Mouse (Mus musculus) C2C12 (cell line): ENCODE data around the gene Hacl1. TPM values are rescaled to one million over a fixed set of nuclear protein-coding genes. Genes with fewer than 3 reads are reported as not detected.
"Not testable (repeated sequence)": the region's sequence is repeated elsewhere in the genome, so short reads cannot be mapped to it uniquely, and the experiment has no call there.

Experiments used
- H3K27me3 ChIP-seq: one replicate; pipeline ENCODE4 v1.6.1; 2011; ENCODE audit not compliant: control insufficient read depth, insufficient read depth, insufficient read length
- H3K36me3 ChIP-seq: one replicate; pipeline ENCODE4 v1.6.1; 2011; ENCODE audit not compliant: control insufficient read depth, insufficient read depth
- H3K4me3 ChIP-seq: one replicate; pipeline ENCODE4 v1.5.1; 2011; ENCODE audit warnings: mild to moderate bottlenecking, control low read depth; ENCODE audit not compliant: poor library complexity, insufficient read depth, severe bottlenecking
- H3K79me2 ChIP-seq: one replicate; pipeline ENCODE4 v1.6.1; 2011; ENCODE audit not compliant: control insufficient read depth, insufficient read depth
- H3K79me3 ChIP-seq: one replicate; pipeline ENCODE4 v1.6.1; 2011; ENCODE audit warnings: low read depth, control low read depth
- H3ac ChIP-seq: one replicate; pipeline ENCODE3; 2011; ENCODE audit warnings: low read depth; ENCODE audit not compliant: control insufficient read depth, insufficient read length
- CEBPB ChIP-seq: IDR thresholded peaks from one replicate; pipeline ENCODE4 v1.6.1; 2011; ENCODE audit warnings: low read depth, mild to moderate bottlenecking, control low read depth, moderate library complexity
- CTCF ChIP-seq: IDR thresholded peaks from one replicate; pipeline ENCODE4 v1.5.1; 2011; ENCODE audit not compliant: control insufficient read depth, insufficient read depth, insufficient read length
- FOSL1 ChIP-seq: IDR thresholded peaks from one replicate; pipeline ENCODE4 v1.8.0; 2011; ENCODE audit warnings: mild to moderate bottlenecking, low read length; ENCODE audit not compliant: poor library complexity, insufficient read depth, severe bottlenecking
- MAX ChIP-seq: IDR thresholded peaks from one replicate; pipeline ENCODE4 v1.6.1; 2011; ENCODE audit warnings: mild to moderate bottlenecking, control low read depth
- MYOD1 ChIP-seq: IDR thresholded peaks from one replicate; pipeline ENCODE4 v1.6.1; 2011; ENCODE audit warnings: low read depth; ENCODE audit not compliant: control insufficient read depth, insufficient read length
- MYOG ChIP-seq: IDR thresholded peaks from one replicate; pipeline ENCODE4 v1.6.1; 2011; ENCODE audit not compliant: control insufficient read depth, insufficient read length; ENCODE audit errors: extremely low read depth
- USF1 ChIP-seq: IDR thresholded peaks from one replicate; pipeline ENCODE4 v1.6.1; 2011; ENCODE audit warnings: low read depth, mild to moderate bottlenecking, control low read depth, moderate library complexity
- polyA plus RNA-seq: library from polyadenylated mRNA; unstranded; fragments of >200 nt; fragmentation: generic; extraction: Trizol; gene quantifications from one replicate; pipeline ENCODE4 v1.2.1, GENCODE M21; 2012; ENCODE audit warnings: missing spikeins

Gene Hacl1
- polyA plus RNA-seq, 1 experiment, result 1.4 TPM

GRCm38 (mm10) chr14:31611986-31612385 lies 29.1 kb downstream of the Hacl1 start:
- TF ChIP-seq USF1 (no peak), FOSL1 (no peak), MAX (no peak), CEBPB (no peak), MYOG (no peak), MYOD1 (no peak), CTCF (no peak)
- H3K4me3 ChIP-seq, result no peak overlapping the region
- peaks cover 37% of the 10 kb centered on the region for H3K27me3 ChIP-seq
- no peaks in the 10 kb centered on the region for H3K36me3 ChIP-seq
- no peaks in the 10 kb centered on the region for H3K79me3 ChIP-seq
- no peak overlapping the region for H3ac ChIP-seq
- H3K79me2 ChIP-seq, result no peaks in the 10 kb centered on the region

DNA sequence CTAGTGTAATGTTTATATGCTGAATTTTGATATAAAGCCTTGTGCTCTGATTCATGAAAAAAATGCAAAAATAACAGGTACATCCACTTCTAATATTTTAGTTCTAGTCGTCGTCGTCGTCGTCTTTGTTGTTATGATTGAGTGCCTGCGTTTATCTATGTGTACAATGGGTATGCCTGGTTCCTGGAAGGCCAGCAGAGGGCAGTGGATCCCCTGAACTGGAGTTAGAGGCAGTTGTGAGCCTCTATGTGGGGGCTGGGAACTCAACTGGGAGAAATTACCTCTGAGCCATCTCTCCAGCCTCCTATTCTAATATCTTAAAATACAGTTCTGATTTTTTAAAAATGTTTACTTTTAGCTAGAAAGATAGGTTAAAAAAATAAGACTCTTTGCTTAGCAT lies 35.6 kb downstream of the Hacl1 start:
- H3K27me3 ChIP-seq, result peaks cover 40% of the 10 kb centered on the region
- no peaks in the 10 kb centered on the region for H3K36me3 ChIP-seq
- H3K79me3 ChIP-seq, result no peaks in the 10 kb centered on the region
- H3K4me3 ChIP-seq, result no peak overlapping the region
- H3ac ChIP-seq, result no peak overlapping the region
- no peaks in the 10 kb centered on the region for H3K79me2 ChIP-seq
- no peak for TF ChIP-seq FOSL1
- TF ChIP-seq CEBPB, result no peak
- TF ChIP-seq MAX, result no peak

GRCm38 (mm10) chr14:31604916-31605315 lies 36.2 kb downstream of the Hacl1 start:
- Histone ChIP-seq H3K27me3 (peaks cover 41% of the 10 kb centered on the region), H3K36me3 (no peaks in the 10 kb centered on the region), H3K79me2 (no peaks in the 10 kb centered on the region), H3K79me3 (no peaks in the 10 kb centered on the region), H3K4me3 (no peak overlapping the region), H3ac (no peak overlapping the region)
- no peak for TF ChIP-seq USF1
- no peak for TF ChIP-seq MYOG

GRCm38 (mm10) chr14:31602616-31602979 lies 38.5 kb downstream of the Hacl1 start:
- not testable (repeated sequence) for H3K79me2 ChIP-seq, H3ac ChIP-seq, H3K79me3 ChIP-seq, H3K36me3 ChIP-seq, H3K4me3 ChIP-seq
- H3K27me3 ChIP-seq, result peaks cover 35% of the 10 kb centered on the region

GRCm38 (mm10) chr14:31601908-31602615 lies 39.0 kb downstream of the Hacl1 start:
- TF ChIP-seq FOSL1 (no peak), MAX (no peak), USF1 (no peak), MYOG (no peak), CTCF (no peak), CEBPB (no peak), MYOD1 (no peak)
- Histone ChIP-seq H3K79me3 (no peaks in the 10 kb centered on the region), H3K4me3 (no peak overlapping the region), H3K27me3 (peaks cover 40% of the 10 kb centered on the region), H3K36me3 (no peaks in the 10 kb centered on the region), H3K79me2 (no peaks in the 10 kb centered on the region), H3ac (no peak overlapping the region)

DNA sequence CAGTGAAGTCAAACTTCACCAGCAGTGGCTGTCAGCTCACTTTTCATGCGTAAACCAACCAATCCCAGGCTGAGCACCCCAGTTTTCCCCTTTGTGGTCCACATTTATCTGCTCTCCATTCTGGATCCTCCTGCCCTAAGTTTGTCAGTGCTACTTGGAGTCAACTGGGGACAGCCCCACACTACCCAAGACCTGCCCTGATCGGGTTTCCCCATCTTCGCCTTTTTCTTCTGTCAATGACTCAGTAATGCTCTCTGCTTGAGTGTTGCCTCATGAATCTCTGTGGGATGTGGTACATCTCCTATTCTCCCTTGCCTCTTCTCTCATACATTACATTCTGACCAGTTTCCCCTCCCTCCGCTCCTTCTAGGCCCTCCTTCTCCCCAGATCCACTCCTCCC lies 43.6 kb downstream of the Hacl1 start:
- Histone ChIP-seq H3ac (no peak overlapping the region), H3K4me3 (no peak overlapping the region), H3K36me3 (no peaks in the 10 kb centered on the region), H3K79me2 (no peaks in the 10 kb centered on the region), H3K27me3 (peaks cover 32% of the 10 kb centered on the region), H3K79me3 (no peaks in the 10 kb centered on the region)
- TF ChIP-seq CTCF, result no peak
- TF ChIP-seq MAX, result no peak
- no peak for TF ChIP-seq MYOG
- no peak for TF ChIP-seq FOSL1
- no peak for TF ChIP-seq USF1
- TF ChIP-seq MYOD1, result no peak
- TF ChIP-seq CEBPB, result no peak
